Mouse (Mus musculus) thymus, postnatal 4 days (tissue): ENCODE results near the gene Psph.
A peak's percentile ranks its signal among the peaks of the same experiment; 100 is the strongest.

Experiments used
- DNase-seq: peaks from one replicate; pipeline ENCODE4 v3.0.0; 2021

Psph gene

DNA sequence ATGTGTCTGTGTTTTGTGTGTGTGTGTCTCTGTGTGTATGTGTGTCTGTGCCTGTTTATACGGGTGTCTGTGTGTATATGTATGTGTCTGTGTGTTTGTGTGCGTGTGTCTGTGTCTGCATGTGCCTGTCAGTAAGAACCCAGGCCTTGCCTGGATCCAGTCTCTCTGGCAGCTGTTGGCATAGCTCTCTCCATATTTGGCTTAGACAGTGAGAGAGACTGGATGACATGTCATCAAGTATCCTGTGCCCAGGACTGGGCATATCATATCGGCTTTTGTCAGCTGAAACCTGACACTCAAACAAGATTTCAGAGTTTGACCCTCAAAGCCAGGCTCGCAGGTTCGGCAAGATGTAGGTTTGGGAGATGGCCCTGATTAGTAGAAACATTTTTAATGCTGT is 56.2 kb downstream of the Psph start:
- no peak for DNase-seq

DNA sequence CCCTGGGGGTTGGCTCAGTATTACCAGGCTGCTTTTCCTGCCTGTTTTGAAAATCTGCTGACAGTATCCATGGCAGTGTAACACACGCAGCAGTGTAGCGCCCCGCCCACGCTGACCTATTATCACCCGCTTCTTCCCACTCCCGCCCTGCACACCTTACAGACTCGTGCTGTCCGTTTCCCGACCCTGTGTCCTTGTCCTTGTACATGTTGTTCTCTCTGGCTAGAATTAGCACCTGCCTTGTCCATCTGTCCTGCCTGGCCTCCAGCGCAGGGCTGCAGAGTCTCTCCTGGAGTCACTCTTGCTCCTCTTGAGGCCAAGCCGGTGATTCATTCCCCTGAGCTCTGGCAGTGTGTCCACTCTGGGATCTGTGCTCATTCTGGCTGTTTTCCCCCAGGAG is 56.9 kb downstream of the Psph start:
- no peak for DNase-seq

- no peak for DNase-seq
These were observed 58.0 kb downstream of the Psph start for GRCm38 (mm10) chr5:129729286-129729685.

- no peak for DNase-seq
These were observed 60.5 kb downstream of the Psph start for GRCm38 (mm10) chr5:129726784-129727183.

- DNase-seq: peak; percentile 37
These were observed 61.4 kb downstream of the Psph start for GRCm38 (mm10) chr5:129725774-129726392.

DNA sequence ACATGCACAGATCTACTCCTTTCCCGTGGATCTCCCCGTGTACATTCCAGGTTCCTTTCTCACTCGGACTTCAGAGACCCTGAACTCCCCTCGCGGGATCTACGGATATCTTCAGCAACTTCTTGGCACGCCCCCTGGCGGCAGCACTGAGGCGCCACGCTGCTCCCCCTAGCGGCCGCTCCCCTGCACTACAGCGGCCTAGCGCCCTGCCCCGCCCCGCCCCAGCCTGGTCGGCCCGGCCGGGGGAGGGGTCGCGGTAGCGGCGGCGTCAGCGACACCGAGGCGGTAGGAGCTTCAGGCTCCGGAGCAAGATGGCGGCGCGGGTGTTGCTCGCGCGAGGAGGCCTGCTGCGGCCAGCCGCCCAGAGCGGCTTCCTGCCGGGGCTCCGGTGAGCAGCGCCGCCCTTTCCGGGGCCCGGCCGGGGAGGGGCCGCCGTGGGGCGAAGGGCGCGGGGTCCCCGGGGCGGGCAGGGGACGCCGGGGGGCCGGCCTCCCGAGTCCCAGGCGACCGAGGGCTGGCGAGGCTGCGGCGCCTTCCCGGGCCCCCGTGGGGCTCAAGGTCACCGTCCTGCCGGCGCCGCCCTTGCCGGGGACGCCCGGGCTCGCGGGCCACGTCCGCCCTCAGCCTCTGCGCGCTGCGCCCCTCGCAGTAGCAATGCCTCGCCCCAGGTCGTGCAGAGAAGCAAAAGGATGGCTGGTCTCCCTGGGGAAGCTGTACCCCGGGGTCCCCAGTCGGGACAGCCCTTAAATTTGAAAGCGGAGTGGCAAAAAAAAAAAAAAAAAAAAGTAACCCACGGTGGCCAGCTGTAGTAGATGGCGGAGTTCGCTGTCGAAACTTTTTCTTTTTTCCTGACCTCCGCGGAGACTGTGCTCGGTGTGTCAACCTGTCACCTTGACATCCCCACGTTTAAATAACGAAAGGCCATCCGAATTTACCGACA is 62.1 kb downstream of the Psph start, which contains the start of gene Nipsnap2:
Nipsnap2 (plus strand) TSS at position 230 of the 940 bp plus-strand sequence.
- DNase-seq: peak; percentile 92

DNA sequence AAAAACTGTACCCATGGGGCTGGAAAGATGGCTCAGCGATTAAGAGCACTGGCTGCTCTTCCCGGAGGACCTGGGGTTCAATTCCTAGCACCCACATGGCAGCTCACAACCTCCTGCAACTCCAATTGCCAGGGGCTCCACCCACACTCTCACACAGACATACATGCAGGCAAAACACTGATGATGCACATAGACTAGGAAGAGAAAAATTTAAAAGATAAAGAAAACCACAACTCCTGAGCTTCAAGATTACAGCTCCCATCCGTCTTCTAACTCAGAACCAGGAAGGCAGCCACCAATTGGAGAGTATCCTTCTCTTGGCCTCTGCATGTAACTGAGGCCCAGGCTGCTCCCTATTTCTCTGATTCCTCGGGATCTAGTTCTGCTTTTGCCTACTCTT is 63.0 kb downstream of the Psph start:
- peak; percentile 15 for DNase-seq

DNA sequence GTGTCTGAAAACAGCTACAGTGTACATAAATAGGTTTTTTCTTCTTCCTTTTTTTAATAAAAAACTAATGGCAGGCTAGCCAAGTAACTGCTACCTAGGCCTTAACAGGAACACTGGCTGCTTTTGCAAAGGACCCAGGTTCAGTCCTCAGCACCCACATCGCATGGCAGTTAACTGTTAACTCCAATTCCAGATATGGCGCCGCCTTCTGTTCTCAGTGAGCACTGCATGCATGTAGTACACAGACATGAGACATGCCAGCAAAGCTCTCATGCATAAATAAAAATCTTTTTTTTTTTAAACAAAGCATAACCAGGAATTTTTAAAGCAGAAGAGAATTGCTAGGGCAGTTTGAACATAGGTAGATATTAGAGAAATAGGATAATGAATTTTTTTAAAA is 67.1 kb downstream of the Psph start:
- peak; percentile 22 for DNase-seq

GRCm38 (mm10) chr5:129717016-129717415 is 70.2 kb downstream of the Psph start:
- no peak for DNase-seq
